8 mouse cellular contexts compared by ENCODE assay signal in the genomic region with DNA sequence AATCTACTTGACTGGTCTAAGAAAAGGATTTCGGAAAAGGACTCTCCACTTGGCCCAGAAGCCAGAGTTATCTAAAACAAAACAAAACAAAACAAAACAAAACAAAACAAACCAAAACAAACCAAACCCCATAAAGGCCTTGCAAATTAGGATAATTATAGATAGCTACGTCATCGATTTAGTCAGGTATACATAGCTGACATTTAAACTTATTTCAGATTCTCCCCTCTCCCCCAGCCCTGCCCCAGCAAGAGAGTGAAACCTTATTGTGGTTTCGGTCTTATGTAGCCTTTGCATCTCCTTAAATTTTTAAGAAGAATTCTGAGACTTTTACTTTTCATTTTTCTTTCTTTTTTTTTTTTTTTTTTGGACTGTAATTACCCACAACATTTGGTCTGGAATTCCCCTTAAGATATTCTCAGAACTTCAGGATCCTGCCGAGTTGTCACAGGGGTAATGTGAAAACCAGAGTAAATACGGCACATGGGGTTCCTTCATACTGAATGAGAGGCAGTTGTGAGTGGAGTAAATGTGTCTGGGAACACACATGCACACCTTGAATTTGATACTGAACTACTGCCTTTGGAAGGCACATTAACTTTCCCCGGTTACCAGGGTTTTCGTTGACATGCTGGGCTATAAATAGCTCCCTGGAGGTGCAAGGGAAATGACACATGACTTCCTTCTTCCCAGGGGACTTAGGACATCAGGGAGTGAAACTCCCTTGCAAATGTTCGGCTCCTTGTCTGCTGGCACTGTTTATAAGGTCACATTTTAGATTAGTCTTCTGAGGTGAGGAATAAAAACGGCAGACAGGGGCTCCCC.
DNase-seq lines count a peak whose midpoint lies in the region; ATAC-seq and TF ChIP-seq lines count a peak whose summit lies in the region.

No protein-coding gene starts in this region.

- H3K4me1 ChIP-seq in lung, adult 2 months (ENCODE audit: control insufficient read depth, insufficient read depth, low read length): peaks cover 10% of the 10 kb centered on the region; the same call in 1 of the 2 replicates

- peak; percentile 38 for ATAC-seq in frontal cortex, adult (ENCODE audit: low TSS enrichment)
- ATAC-seq in hematopoietic stem cell, adult 5-6 weeks (replicated peaks in 1 of 2; ENCODE audit: insufficient read depth in 1 of 2, low FRiP score in 2 of 2, low TSS enrichment in 1 of 2, low read depth in 1 of 2, poor library complexity in 2 of 2, severe bottlenecking in 2 of 2): peak; percentile 33 to 54; a peak in 2 of 4 replicates
- no peak for ATAC-seq in erythroid progenitor cell, adult 5-6 weeks (replicated peaks; ENCODE audit: low FRiP score, poor library complexity, severe bottlenecking)

- 21% methylated on average over 10 of the region's 10 CpGs for WGBS in lung, adult 2 months

- no peak for DNase-seq in frontal cortex, postnatal 14 days (ENCODE audit: low spot score in 2 of 2)
- peak; percentile 49 for DNase-seq in brain, adult 2 months (ENCODE audit: low read depth, low spot score)
- DNase-seq in lung, adult 2 months: peak; percentile 17
- DNase-seq in thymus, postnatal 0 days (ENCODE audit: low spot score): no peak
- DNase-seq in retina, postnatal 1 day: no peak

- peak overlapping the region; percentile 37 for H3K4me3 ChIP-seq in lung, adult 2 months (replicated peaks; ENCODE audit: extremely low read depth, low read depth, low read length)

- TF ChIP-seq CTCF in lung, adult 2 months (IDR thresholded peaks at IDR 0.05; ENCODE audit: insufficient read depth, low read length): no peak

- TF ChIP-seq POLR2A in lung, adult 2 months (IDR thresholded peaks at IDR 0.05; ENCODE audit: borderline replicate concordance, extremely low read depth, low read depth, low read length): no peak

Comparison
In these comparisons a context has a peak if more than half of its experiments do, and no peak if none do; other contexts are left out.
1. DNase-seq: peak in brain, adult 2 months (single experiment) and lung, adult 2 months (single experiment); none in frontal cortex, postnatal 14 days (0 of 2), thymus, postnatal 0 days (single experiment) and retina, postnatal 1 day (single experiment).